Mouse (Mus musculus) intestine, postnatal 0 days (tissue): Measurements from ENCODE around the gene Txlnb. TPM values are rescaled to one million over a fixed set of nuclear protein-coding genes. Genes with fewer than 3 reads are reported as not detected.
"Not testable (repeated sequence)": the region's sequence is repeated elsewhere in the genome, so short reads cannot be mapped to it uniquely, and the experiment has no call there.

Source experiments
- ATAC-seq: fragments of 200-750 bp; cut with Nextera tagmentation; 2 replicates; pipeline ENCODE4 v1.8.0; 2017; ENCODE audit warnings: mild to moderate bottlenecking, moderate TSS enrichment, moderate library complexity
- H3K27ac ChIP-seq: fragments of 300-500 bp; sonication (generic); 2 replicates; pipeline ENCODE4 v1.5.1; 2014; ENCODE audit warnings: mild to moderate bottlenecking, low read depth, low read length, moderate library complexity
- H3K27me3 ChIP-seq: fragments of 300-500 bp; sonication (generic); replicated peaks from 2 replicates; pipeline ENCODE4 v1.6.1; 2014; ENCODE audit warnings: low read length, mixed read lengths; ENCODE audit not compliant: control insufficient read depth, insufficient read depth
- H3K36me3 ChIP-seq: fragments of 300-500 bp; sonication (generic); 2 replicates; pipeline ENCODE4 v1.6.1; 2014; ENCODE audit warnings: mild to moderate bottlenecking, moderate library complexity; ENCODE audit not compliant: control insufficient read depth, insufficient read depth
- H3K4me1 ChIP-seq: fragments of 300-500 bp; sonication (generic); replicated peaks from 2 replicates; pipeline ENCODE4 v1.6.1; 2014; ENCODE audit warnings: antibody characterized with exemption, low read length, mixed read lengths; ENCODE audit not compliant: control insufficient read depth, insufficient read depth
- H3K4me2 ChIP-seq: fragments of 300-500 bp; sonication (generic); replicated peaks from 2 replicates; pipeline ENCODE4 v1.6.1; 2014; ENCODE audit warnings: low read depth, mild to moderate bottlenecking, moderate library complexity
- H3K4me3 ChIP-seq: fragments of 300-500 bp; sonication (generic); 2 replicates; pipeline ENCODE4 v1.5.1; 2014; ENCODE audit warnings: low read depth, low read length
- H3K9ac ChIP-seq: fragments of 300-500 bp; sonication (generic); 2 replicates; pipeline ENCODE4 v1.6.1; 2014; ENCODE audit warnings: mild to moderate bottlenecking, low read depth, low read length
- H3K9me3 ChIP-seq: fragments of 300-500 bp; sonication (generic); 2 replicates; pipeline ENCODE4 v1.6.1; 2016; ENCODE audit warnings: mixed run types; ENCODE audit not compliant: control insufficient read depth
- CTCF ChIP-seq: sonication (generic); IDR thresholded peaks from 2 replicates; pipeline ENCODE4 v1.5.1; 2016; ENCODE audit warnings: low read depth, mild to moderate bottlenecking, control low read depth, antibody characterized with exemption, moderate library complexity
- WGBS: fragments of 180-500 bp; shearing (Covaris S2); extraction: QIAGEN DNeasy Blood & Tissue Kit; methylation state at CpG from one replicate; pipeline ENCODE4 v1.1.7; 2014; 5-methylcytosine and 5-hydroxymethylcytosine counted together
- polyA plus RNA-seq: library from polyadenylated mRNA; unstranded; fragments of >200 nt; fragmentation: Nextera tagmentation; extraction: Ambion mirVana; gene quantifications from 2 replicates; pipeline ENCODE4 v1.2.1, GENCODE M21; 2015

The Txlnb gene
- polyA plus RNA-seq, 1 experiment from 2014 or later = 0.08 TPM

- Histone ChIP-seq H3K36me3 (no peaks in the 10 kb centered on the region), H3K4me2 (no peak overlapping the region), H3K27ac (no peak overlapping the region), H3K4me1 (no peaks in the 10 kb centered on the region), H3K9me3 (no peaks in the 10 kb centered on the region), H3K27me3 (no peaks in the 10 kb centered on the region), H3K4me3 (no peak overlapping the region), H3K9ac (no peak overlapping the region)
- no peak for ATAC-seq
- 78% methylated on average over 5 of the region's 5 CpGs for WGBS
- no peak for TF ChIP-seq CTCF
Observed at GRCm38 (mm10) chr10:17769856-17770255, 26.2 kb upstream of the Txlnb start.

- no peak for TF ChIP-seq CTCF
- Histone ChIP-seq H3K36me3 (no peaks in the 10 kb centered on the region), H3K27me3 (no peaks in the 10 kb centered on the region), H3K9me3 (no peaks in the 10 kb centered on the region), H3K4me2 (no peak overlapping the region), H3K27ac (no peak overlapping the region), H3K9ac (no peak overlapping the region), H3K4me3 (no peak overlapping the region), H3K4me1 (no peaks in the 10 kb centered on the region)
- ATAC-seq = no peak
- 71% methylated on average over 10 of the region's 10 CpGs for WGBS
Observed at GRCm38 (mm10) chr10:17772364-17772763, 23.7 kb upstream of the Txlnb start.

- H3K36me3 ChIP-seq = no peaks in the 10 kb centered on the region
- WGBS = 86% methylated on average over 3 of the region's 3 CpGs
- no peak for ATAC-seq
- H3K9me3 ChIP-seq = no peaks in the 10 kb centered on the region
- H3K9ac ChIP-seq = no peak overlapping the region
- no peaks in the 10 kb centered on the region for H3K4me1 ChIP-seq
- no peak overlapping the region for H3K4me3 ChIP-seq
- H3K4me2 ChIP-seq = no peak overlapping the region
- H3K27me3 ChIP-seq = no peaks in the 10 kb centered on the region
- peak; percentile 21 for TF ChIP-seq CTCF
- H3K27ac ChIP-seq = no peak overlapping the region
Observed at GRCm38 (mm10) chr10:17774366-17774765, 21.7 kb upstream of the Txlnb start.

GRCm38 (mm10) chr10:17775079-17775478 is 20.9 kb upstream of the Txlnb start:
- TF ChIP-seq CTCF = no peak
- Histone ChIP-seq H3K27ac (no peak overlapping the region), H3K36me3 (no peaks in the 10 kb centered on the region), H3K9ac (no peak overlapping the region), H3K4me2 (no peak overlapping the region), H3K4me3 (no peak overlapping the region), H3K27me3 (no peaks in the 10 kb centered on the region), H3K9me3 (no peaks in the 10 kb centered on the region), H3K4me1 (no peaks in the 10 kb centered on the region)
- ATAC-seq = no peak
- 55% methylated on average over 4 of the region's 4 CpGs for WGBS

- not testable (repeated sequence) for H3K27ac ChIP-seq, H3K36me3 ChIP-seq, ATAC-seq, H3K4me1 ChIP-seq, H3K9ac ChIP-seq, H3K27me3 ChIP-seq, H3K4me3 ChIP-seq, H3K9me3 ChIP-seq, H3K4me2 ChIP-seq
- WGBS = 54% methylated on average over 4 of the region's 4 CpGs
Observed at GRCm38 (mm10) chr10:17776684-17777083, 19.3 kb upstream of the Txlnb start.

- Histone ChIP-seq H3K4me1 (no peaks in the 10 kb centered on the region), H3K36me3 (no peaks in the 10 kb centered on the region), H3K4me3 (no peak overlapping the region), H3K4me2 (no peak overlapping the region), H3K9me3 (no peaks in the 10 kb centered on the region), H3K27me3 (no peaks in the 10 kb centered on the region), H3K27ac (no peak overlapping the region), H3K9ac (no peak overlapping the region)
- 61% methylated on average over 3 of the region's 3 CpGs for WGBS
- TF ChIP-seq CTCF = no peak
- no peak for ATAC-seq
Observed at GRCm38 (mm10) chr10:17786771-17787170, 9.3 kb upstream of the Txlnb start.

- no peak for TF ChIP-seq CTCF
- no peak overlapping the region for H3K9ac ChIP-seq
- no peak overlapping the region for H3K4me2 ChIP-seq
- no peaks in the 10 kb centered on the region for H3K36me3 ChIP-seq
- WGBS = 86% methylated on average over 1 of the region's 1 CpGs
- H3K9me3 ChIP-seq = no peaks in the 10 kb centered on the region
- H3K27ac ChIP-seq = no peak overlapping the region
- H3K27me3 ChIP-seq = no peaks in the 10 kb centered on the region
- H3K4me1 ChIP-seq = no peaks in the 10 kb centered on the region
- no peak for ATAC-seq
- H3K4me3 ChIP-seq = no peak overlapping the region
Observed at GRCm38 (mm10) chr10:17787938-17788337, 8.1 kb upstream of the Txlnb start.
